Mouse (Mus musculus): ENCODE measurements around the gene Wdr90. TPM values are rescaled to one million over a fixed set of nuclear protein-coding genes. Genes with fewer than 3 reads are reported as not detected.

Gene Wdr90
- polyA plus RNA-seq, 1 experiment from 2014 or later, result 18.5 TPM

DNA sequence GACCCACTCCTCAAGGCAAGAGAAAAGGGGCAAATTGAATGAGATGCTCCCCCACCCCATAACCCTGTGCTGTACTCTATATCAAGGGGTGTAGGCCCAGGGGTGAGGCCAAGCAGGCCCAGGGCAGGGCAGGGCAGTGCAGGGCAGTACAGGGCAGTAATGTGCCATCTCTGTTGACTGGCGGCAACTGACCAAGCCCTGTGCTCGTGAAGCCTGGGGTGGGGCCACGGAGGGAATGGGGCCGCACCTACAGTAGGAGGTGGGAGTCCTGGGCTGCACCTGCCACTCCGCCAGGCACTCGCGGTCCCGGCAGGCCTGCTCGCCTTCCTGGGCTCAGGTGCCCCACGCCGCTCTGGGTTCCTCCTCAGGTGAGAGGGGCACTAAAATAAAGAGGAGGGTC is 4.0 kb upstream of the Wdr90 start:
- Histone ChIP-seq H3K9ac (ENCODE audit: low read depth, low read length) (0 out of 2 replicates have a peak overlapping the region, but pooled peaks have one; percentile 3), H3K27me3 (ENCODE audit: control insufficient read depth, insufficient read depth, low read depth, low read length) (no peaks in the 10 kb centered on the region), H3K27ac (ENCODE audit: low read length) (no peak overlapping the region), H3K9me3 (replicated peaks; ENCODE audit: control insufficient read depth, low read length, poor library complexity, severe bottlenecking) (no peaks in the 10 kb centered on the region), H3K4me2 (ENCODE audit: low read length) (no peak overlapping the region), H3K36me3 (ENCODE audit: control insufficient read depth, insufficient read depth, low read length) (no peaks in the 10 kb centered on the region), H3K4me3 (ENCODE audit: low read depth, low read length) (no peak overlapping the region), H3K4me1 (ENCODE audit: control insufficient read depth, insufficient read depth, low read length) (peaks cover 27% of the 10 kb centered on the region)
- 92% methylated on average over 11 of the region's 11 CpGs for WGBS
- no peak for ATAC-seq

DNA sequence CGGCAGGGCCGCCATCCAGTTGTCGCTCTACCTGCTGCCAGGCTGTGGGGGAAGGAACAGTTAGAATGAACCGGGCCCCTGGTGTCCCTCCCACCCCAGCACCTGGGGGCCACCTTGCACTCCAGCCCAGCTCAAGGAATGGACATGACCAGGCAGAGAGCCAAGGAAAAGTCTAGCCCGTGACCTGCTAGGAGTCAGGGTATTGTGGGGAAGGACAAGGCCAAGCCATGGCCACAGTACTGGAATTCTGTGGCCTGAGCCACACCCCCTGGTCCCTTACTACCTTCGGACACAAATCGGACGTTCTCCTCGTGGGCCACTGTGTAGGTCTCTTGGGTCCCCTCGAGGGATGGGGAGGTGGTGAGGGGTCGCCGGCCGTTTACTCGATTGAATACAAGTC is 3.0 kb upstream of the Wdr90 start:
- Histone ChIP-seq H3K9me3 (replicated peaks; ENCODE audit: control insufficient read depth, low read length, poor library complexity, severe bottlenecking) (no peaks in the 10 kb centered on the region), H3K9ac (ENCODE audit: low read depth, low read length) (no peak overlapping the region), H3K27me3 (ENCODE audit: control insufficient read depth, insufficient read depth, low read depth, low read length) (no peaks in the 10 kb centered on the region), H3K27ac (ENCODE audit: low read length) (no peak overlapping the region), H3K4me1 (ENCODE audit: control insufficient read depth, insufficient read depth, low read length) (peaks cover 29% of the 10 kb centered on the region), H3K36me3 (ENCODE audit: control insufficient read depth, insufficient read depth, low read length) (no peaks in the 10 kb centered on the region), H3K4me3 (ENCODE audit: low read depth, low read length) (no peak overlapping the region), H3K4me2 (ENCODE audit: low read length) (no peak overlapping the region)
- 95% methylated on average over 14 of the region's 14 CpGs for WGBS
- ATAC-seq, result no peak

DNA sequence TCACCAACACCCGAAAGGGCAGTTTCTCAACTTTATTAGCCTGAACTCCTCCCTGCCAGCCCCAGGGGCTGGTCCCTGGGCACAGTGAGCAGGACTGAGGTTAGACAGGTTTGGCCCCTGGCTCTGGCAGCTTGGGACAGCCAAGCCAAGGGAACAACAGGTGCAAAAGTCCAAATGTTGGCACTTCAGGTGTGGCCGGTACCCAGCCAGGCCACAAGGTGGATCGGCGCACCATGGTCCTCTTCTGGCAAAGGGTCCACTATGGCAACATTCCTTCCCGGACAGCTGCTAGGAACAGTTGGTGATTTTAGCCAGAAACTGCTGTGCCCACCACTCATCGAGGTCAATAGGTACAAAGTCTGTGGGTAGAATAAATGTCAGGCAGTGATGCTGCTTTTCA is 2.4 kb upstream of the Wdr90 start:
- H3K4me1 ChIP-seq (ENCODE audit: control insufficient read depth, insufficient read depth, low read length), result peaks cover 29% of the 10 kb centered on the region
- WGBS, result 88% methylated on average over 6 of the region's 6 CpGs
- H3K9ac ChIP-seq (ENCODE audit: low read depth, low read length), result no peak overlapping the region
- H3K9me3 ChIP-seq (replicated peaks; ENCODE audit: control insufficient read depth, low read length, poor library complexity, severe bottlenecking), result no peaks in the 10 kb centered on the region
- no peaks in the 10 kb centered on the region for H3K36me3 ChIP-seq (ENCODE audit: control insufficient read depth, insufficient read depth, low read length)
- H3K27ac ChIP-seq (ENCODE audit: low read length), result no peak overlapping the region
- H3K4me3 ChIP-seq (ENCODE audit: low read depth, low read length), result no peak overlapping the region
- no peak for ATAC-seq
- H3K4me2 ChIP-seq (ENCODE audit: low read length), result no peak overlapping the region
- no peaks in the 10 kb centered on the region for H3K27me3 ChIP-seq (ENCODE audit: control insufficient read depth, insufficient read depth, low read depth, low read length)

DNA sequence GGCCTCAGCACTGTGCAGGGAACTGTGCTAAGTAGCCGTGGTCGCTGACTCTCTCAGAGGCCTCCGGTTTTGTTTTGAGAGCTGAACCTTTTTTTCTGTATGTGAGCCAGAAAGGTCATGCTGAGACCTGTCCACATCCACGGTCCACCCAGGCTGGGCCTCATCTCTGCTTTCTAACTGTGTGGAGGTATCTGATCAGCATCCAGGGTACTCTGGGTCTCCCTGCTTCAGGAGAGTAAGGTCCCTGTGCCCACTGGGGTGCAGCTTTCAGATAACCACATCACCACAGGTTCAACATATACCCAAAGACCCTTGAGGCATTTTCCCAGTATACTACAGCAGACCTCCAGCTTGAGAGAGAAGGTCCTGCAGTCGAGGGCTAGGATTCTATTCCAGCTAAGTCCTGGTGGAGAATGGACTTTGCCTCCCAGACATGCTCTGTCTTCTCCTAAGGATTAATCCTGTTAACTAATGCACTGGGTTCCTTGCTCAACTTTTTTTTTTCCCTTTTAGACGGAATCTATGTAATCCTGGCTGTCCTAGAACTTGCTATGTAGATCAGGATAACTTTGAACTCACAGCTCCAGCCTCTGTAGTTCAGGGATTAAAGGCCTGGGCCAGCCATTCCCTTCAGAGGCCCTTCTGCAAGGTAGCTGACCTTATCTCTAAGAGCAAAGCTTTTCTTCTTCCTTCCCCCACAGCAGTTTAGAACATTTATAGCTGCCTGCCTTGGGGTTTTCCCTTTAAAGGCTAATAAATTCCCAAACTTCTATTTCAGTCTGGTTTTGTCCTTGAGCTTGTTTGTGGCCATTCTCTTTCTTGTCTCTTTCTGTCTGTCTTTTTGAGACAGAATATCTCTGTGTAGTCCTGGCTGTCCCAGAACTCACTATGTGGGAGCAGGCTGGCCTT is 657 bp upstream of the Wdr90 start:
- Histone ChIP-seq H3K36me3 (ENCODE audit: control insufficient read depth, insufficient read depth, low read length) (no peaks in the 10 kb centered on the region), H3K27me3 (ENCODE audit: control insufficient read depth, insufficient read depth, low read depth, low read length) (no peaks in the 10 kb centered on the region), H3K4me3 (ENCODE audit: low read depth, low read length) (peak overlapping the region; percentile 75), H3K27ac (ENCODE audit: low read length) (peak overlapping the region; percentile 89), H3K9me3 (replicated peaks; ENCODE audit: control insufficient read depth, low read length, poor library complexity, severe bottlenecking) (no peaks in the 10 kb centered on the region), H3K9ac (ENCODE audit: low read depth, low read length) (peak overlapping the region; percentile 92), H3K4me1 (ENCODE audit: control insufficient read depth, insufficient read depth, low read length) (peaks cover 21% of the 10 kb centered on the region), H3K4me2 (ENCODE audit: low read length) (peak overlapping the region; percentile 81)
- 8% methylated on average over 6 of the region's 6 CpGs for WGBS
- ATAC-seq, result no peak; the same call in 1 of the 2 replicates

DNA sequence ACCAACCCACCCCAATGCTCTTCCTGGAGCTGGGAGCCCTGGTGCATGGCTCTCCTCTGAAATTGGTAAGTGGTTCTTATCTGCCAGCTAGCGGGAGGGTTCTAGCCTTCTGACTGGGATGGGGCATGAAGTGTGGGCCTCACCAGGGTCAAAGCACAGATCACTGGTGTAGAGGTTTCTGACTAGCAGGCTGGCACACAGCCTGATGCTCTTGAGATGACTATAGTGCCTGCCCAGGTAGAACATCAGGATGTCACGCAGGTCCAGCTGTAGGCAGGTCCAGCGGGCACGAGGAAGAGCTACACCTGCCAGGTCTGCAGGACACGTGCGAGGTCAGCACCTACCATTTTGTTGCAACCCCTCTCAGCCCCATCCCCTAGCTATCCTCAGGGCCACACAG is 1.1 kb downstream of the Wdr90 start:
- H3K9ac ChIP-seq (ENCODE audit: low read depth, low read length), result peak overlapping the region; percentile 92; the same call in 1 of the 2 replicates

DNA sequence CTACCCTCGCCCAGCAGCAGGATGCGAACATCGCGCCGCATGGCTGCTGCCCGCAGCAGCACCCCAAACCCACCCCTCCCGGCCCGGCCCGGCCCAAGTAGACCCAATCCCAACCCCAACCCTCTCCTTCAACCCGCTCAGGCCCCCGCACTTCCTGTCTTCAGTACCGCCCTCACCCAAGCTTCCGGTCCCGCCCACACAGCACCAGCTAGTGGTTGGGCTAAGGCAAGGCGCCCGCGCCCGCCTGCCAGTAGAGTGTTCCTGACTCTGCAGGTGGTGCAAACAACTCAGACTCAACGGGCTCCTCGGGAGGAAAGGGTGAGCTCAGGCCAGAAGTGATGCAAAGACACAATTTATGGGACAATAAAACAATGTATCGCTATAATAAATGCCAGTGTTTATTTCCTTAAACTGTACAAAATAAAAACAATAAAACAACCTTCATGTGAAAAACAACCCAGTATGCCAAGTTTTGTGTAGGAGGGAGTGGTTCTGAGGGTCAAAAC is 16.9 kb downstream of the Wdr90 start, which contains the start of gene Rhot2:
Rhot2 (minus strand) TSS at position 456 of the 506 bp plus-strand sequence.
- Histone ChIP-seq H3K27ac (ENCODE audit: low read length) (peak within 1 kb of the TSS; percentile 75), H3K4me3 (ENCODE audit: low read depth, low read length) (peak within 1 kb of the TSS; percentile 89), H3K4me2 (ENCODE audit: low read length) (peak within 1 kb of the TSS; percentile 95), H3K4me1 (ENCODE audit: control insufficient read depth, insufficient read depth, low read length) (peaks cover 15% of the 10 kb centered on the region), H3K36me3 (ENCODE audit: control insufficient read depth, insufficient read depth, low read length) (peaks cover 26% of the 10 kb centered on the region), H3K9me3 (replicated peaks; ENCODE audit: control insufficient read depth, low read length, poor library complexity, severe bottlenecking) (no peaks in the 10 kb centered on the region), H3K27me3 (ENCODE audit: control insufficient read depth, insufficient read depth, low read depth, low read length) (no peaks in the 10 kb centered on the region), H3K9ac (ENCODE audit: low read depth, low read length) (peak within 1 kb of the TSS; percentile 84)
- WGBS, result under 1% methylated on average over 21 of the region's 21 CpGs
- peak; percentile 96 for ATAC-seq

More for the DNA sequence above, 1.1 kb downstream of the Wdr90 start:
- Histone ChIP-seq H3K9me3 (replicated peaks; ENCODE audit: control insufficient read depth, low read length, poor library complexity, severe bottlenecking) (no peaks in the 10 kb centered on the region), H3K4me2 (ENCODE audit: low read length) (peak overlapping the region; percentile 81), H3K27ac (ENCODE audit: low read length) (no peak overlapping the region), H3K27me3 (ENCODE audit: control insufficient read depth, insufficient read depth, low read depth, low read length) (no peaks in the 10 kb centered on the region), H3K36me3 (ENCODE audit: control insufficient read depth, insufficient read depth, low read length) (no peaks in the 10 kb centered on the region), H3K4me1 (ENCODE audit: control insufficient read depth, insufficient read depth, low read length) (peaks cover 17% of the 10 kb centered on the region), H3K4me3 (ENCODE audit: low read depth, low read length) (no peak overlapping the region)
- WGBS, result 93% methylated on average over 6 of the region's 6 CpGs
- ATAC-seq, result no peak; the same call in 1 of the 2 replicates

DNA sequence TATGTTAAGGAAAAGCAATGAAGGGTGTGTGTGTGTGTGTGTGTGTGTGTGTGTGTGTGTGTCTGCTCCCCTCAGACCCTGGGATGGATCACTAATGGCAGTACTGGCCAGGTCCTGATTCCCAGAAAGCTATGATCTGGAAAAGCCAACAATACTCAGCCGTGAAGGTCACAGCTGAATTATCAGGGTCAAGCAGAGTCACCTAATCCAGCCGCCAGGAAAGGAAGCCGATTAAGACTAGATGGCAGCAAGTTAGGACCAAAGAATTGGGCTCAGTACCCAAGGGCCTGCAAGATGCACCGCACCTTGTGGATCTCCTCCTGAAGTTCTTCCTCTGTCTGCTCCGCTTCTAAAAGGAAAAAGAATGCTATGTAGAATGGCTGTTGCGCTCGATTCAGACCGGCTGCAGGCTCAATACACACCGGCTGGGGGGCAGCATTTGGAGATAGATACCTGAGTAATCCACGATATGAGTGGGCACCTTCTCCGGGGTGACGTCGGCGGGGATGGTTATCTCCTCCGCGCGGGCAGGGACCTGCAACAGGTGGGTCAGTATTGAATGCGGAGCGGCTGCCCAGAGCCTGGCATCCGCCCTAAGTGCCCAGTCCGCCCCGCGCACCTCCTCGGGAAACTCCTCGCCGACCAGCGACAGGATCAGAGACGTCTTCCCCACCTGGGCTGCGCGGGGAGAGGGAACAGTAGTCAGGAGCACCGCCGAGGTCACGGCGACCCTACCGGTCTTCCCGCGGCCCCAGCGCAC is 17.5 kb downstream of the Wdr90 start:
- 1% methylated on average over 36 of the region's 38 CpGs for WGBS
- Histone ChIP-seq H3K9ac (ENCODE audit: low read depth, low read length) (peak overlapping the region; percentile 84), H3K36me3 (ENCODE audit: control insufficient read depth, insufficient read depth, low read length) (peaks cover 32% of the 10 kb centered on the region), H3K4me1 (ENCODE audit: control insufficient read depth, insufficient read depth, low read length) (peaks cover 15% of the 10 kb centered on the region), H3K4me2 (ENCODE audit: low read length) (peak overlapping the region; percentile 95), H3K27ac (ENCODE audit: low read length) (peak overlapping the region; percentile 75), H3K9me3 (replicated peaks; ENCODE audit: control insufficient read depth, low read length, poor library complexity, severe bottlenecking) (no peaks in the 10 kb centered on the region), H3K4me3 (ENCODE audit: low read depth, low read length) (peak overlapping the region; percentile 89), H3K27me3 (ENCODE audit: control insufficient read depth, insufficient read depth, low read depth, low read length) (no peaks in the 10 kb centered on the region)
- ATAC-seq, result peak; percentile 34; the same call in 1 of the 2 replicates

DNA sequence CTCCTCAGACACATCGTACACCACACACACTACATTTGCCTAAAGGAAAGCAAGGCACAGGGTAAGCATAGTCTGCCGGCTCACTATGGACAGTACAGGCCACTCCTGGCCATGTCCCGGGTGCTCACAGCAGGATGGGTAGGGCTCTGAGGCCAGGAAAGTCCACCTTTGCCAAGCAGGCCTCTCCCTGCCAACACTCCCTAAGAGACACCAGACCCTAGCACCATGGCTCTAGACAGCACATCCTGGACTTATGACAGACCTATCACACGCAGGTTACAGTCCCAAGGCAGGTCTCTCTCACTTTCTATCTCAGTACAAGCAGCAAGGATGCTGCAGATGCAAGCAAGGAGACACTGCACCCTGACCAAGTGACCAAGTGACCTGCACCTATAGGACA is 18.2 kb downstream of the Wdr90 start:
- no peak overlapping the region for H3K27ac ChIP-seq (ENCODE audit: low read length)
- H3K27me3 ChIP-seq (ENCODE audit: control insufficient read depth, insufficient read depth, low read depth, low read length), result no peaks in the 10 kb centered on the region
- H3K36me3 ChIP-seq (ENCODE audit: control insufficient read depth, insufficient read depth, low read length), result peaks cover 34% of the 10 kb centered on the region
- H3K4me2 ChIP-seq (ENCODE audit: low read length), result peak overlapping the region; percentile 95
- H3K4me3 ChIP-seq (ENCODE audit: low read depth, low read length), result no peak overlapping the region; the same call in 1 of the 2 replicates
- H3K9ac ChIP-seq (ENCODE audit: low read depth, low read length), result peak overlapping the region; percentile 84; the same call in 1 of the 2 replicates
- H3K4me1 ChIP-seq (ENCODE audit: control insufficient read depth, insufficient read depth, low read length), result peaks cover 15% of the 10 kb centered on the region
- no peaks in the 10 kb centered on the region for H3K9me3 ChIP-seq (replicated peaks; ENCODE audit: control insufficient read depth, low read length, poor library complexity, severe bottlenecking)
- ATAC-seq, result no peak
- WGBS, result 95% methylated on average over 4 of the region's 4 CpGs

Data from midbrain, embryonic 16.5 days (tissue).